Mouse (Mus musculus): ENCODE measurements at regions not wholly inside any gene's neighbourhood (a gene's known extent, or its start where the extent isn't known, plus 50 kb on each side); places are given as distances from the start of the nearest gene placed in this dataset.
"Not testable (repeated sequence)": the region's sequence is repeated elsewhere in the genome, so short reads cannot be mapped to it uniquely, and the experiment has no call there.

DNA sequence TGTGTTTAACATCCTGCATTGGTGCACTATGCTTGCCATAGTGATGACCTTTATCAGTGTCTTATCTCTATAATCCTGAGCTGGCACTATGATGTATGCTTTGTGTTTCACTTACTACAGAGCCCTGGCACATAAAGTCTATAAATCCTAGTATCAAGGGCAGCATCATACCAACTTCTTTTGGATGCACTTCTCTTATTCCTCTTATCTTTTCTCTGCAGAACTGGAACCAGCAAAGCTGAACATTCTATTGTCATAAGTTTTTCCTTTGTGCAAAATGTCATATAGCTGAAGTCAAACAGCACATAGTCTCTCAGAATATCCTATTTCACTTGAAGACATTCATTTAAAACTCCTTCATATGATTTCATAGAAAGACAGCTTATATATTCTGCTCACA is 563.3 kb upstream of the Foxg1 start:
- no peak overlapping the region for H3K27ac ChIP-seq
- H3K27me3 ChIP-seq (ENCODE audit: insufficient read depth, low read length), result no peaks in the 10 kb centered on the region
- H3K4me1 ChIP-seq (ENCODE audit: insufficient read depth, low read length), result no peaks in the 10 kb centered on the region
- ATAC-seq, result no peak
- no peak overlapping the region for H3K4me3 ChIP-seq (ENCODE audit: low read length)
- TF ChIP-seq CTCF (IDR thresholded peaks at IDR 0.05; ENCODE audit: low read depth), result no peak
- no peaks in the 10 kb centered on the region for H3K9me3 ChIP-seq (ENCODE audit: low read length)
- H3K9ac ChIP-seq (replicated peaks; ENCODE audit: low read length), result no peak overlapping the region
- H3K4me2 ChIP-seq (ENCODE audit: low read depth, low read length), result no peak overlapping the region
- no peak for DNase-seq (ENCODE audit: low spot score)
- no peaks in the 10 kb centered on the region for H3K36me3 ChIP-seq (ENCODE audit: insufficient read depth, low read length)

- Histone ChIP-seq H3K27me3 (ENCODE audit: insufficient read depth, low read length) (no peaks in the 10 kb centered on the region), H3K27ac (no peak overlapping the region), H3K4me3 (ENCODE audit: low read length) (no peak overlapping the region), H3K36me3 (ENCODE audit: insufficient read depth, low read length) (no peaks in the 10 kb centered on the region), H3K4me2 (ENCODE audit: low read depth, low read length) (no peak overlapping the region), H3K9ac (replicated peaks; ENCODE audit: low read length) (no peak overlapping the region), H3K9me3 (ENCODE audit: low read length) (no peaks in the 10 kb centered on the region), H3K4me1 (ENCODE audit: insufficient read depth, low read length) (no peaks in the 10 kb centered on the region)
- DNase-seq (ENCODE audit: low spot score) (no peak), ATAC-seq (no peak)
- no peak for TF ChIP-seq CTCF (IDR thresholded peaks at IDR 0.05; ENCODE audit: low read depth)
Observed at GRCm38 (mm10) chr12:48820206-48820605, 562.3 kb upstream of the Foxg1 start.

- H3K36me3 ChIP-seq (ENCODE audit: insufficient read depth, low read length), result no peaks in the 10 kb centered on the region
- ATAC-seq, result no peak
- TF ChIP-seq CTCF (IDR thresholded peaks at IDR 0.05; ENCODE audit: low read depth), result no peak
- H3K27ac ChIP-seq, result no peak overlapping the region
- no peak overlapping the region for H3K4me2 ChIP-seq (ENCODE audit: low read depth, low read length)
- WGBS, result 71% methylated on average over 6 of the region's 6 CpGs
- no peak overlapping the region for H3K4me3 ChIP-seq (ENCODE audit: low read length)
- no peak overlapping the region for H3K9ac ChIP-seq (replicated peaks; ENCODE audit: low read length)
- no peaks in the 10 kb centered on the region for H3K9me3 ChIP-seq (ENCODE audit: low read length)
- no peaks in the 10 kb centered on the region for H3K27me3 ChIP-seq (ENCODE audit: insufficient read depth, low read length)
- no peak for DNase-seq (ENCODE audit: low spot score)
- H3K4me1 ChIP-seq (ENCODE audit: insufficient read depth, low read length), result no peaks in the 10 kb centered on the region
Observed at GRCm38 (mm10) chr12:48826300-48826699, 556.2 kb upstream of the Foxg1 start.

DNA sequence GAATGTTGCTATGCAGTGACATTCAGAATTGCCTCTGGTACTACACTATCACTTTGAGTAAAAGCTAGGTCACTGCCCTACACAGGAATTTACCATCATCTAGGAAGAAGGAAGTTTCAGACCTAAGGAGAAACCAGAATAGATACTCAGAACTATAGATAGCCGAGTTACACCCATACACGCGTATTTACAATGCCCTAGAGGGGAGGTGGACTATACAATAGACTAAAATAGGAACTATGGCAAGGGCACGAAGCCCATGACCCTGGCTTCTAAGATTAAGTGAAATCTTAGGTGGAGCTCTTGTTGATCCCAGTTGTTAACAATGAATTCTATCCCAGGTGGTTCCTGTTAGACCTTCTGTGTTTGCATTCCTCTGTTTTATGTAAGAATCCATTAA is 529.1 kb upstream of the Foxg1 start:
- not testable (repeated sequence) for H3K36me3 ChIP-seq (ENCODE audit: insufficient read depth, low read length); H3K9me3 ChIP-seq (ENCODE audit: low read length); H3K4me2 ChIP-seq (ENCODE audit: low read depth, low read length); ATAC-seq; H3K27ac ChIP-seq; H3K4me3 ChIP-seq (ENCODE audit: low read length); DNase-seq (ENCODE audit: low spot score); H3K27me3 ChIP-seq (ENCODE audit: insufficient read depth, low read length); H3K4me1 ChIP-seq (ENCODE audit: insufficient read depth, low read length); H3K9ac ChIP-seq (replicated peaks; ENCODE audit: low read length)
- 83% methylated on average over 4 of the region's 4 CpGs for WGBS

DNA sequence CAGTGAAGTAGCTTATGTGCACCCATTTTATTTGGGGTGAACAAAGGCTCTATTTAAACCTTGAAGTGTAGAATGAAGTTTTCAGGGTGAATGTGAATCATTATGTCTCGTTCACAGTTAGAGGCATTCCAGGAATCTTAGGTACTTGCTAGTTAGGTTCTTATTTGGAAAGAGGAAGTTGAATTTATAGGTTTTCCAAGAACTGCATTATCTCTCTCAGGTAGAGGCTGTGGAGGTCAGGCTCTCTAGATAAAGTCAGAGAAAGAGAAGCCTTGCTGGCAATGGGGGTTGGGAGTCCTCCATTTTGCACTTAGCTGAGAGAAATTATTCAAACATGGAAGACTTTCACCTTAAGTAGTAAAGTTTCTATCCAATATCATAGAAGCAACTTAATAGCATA is 528.4 kb upstream of the Foxg1 start:
- H3K4me3 ChIP-seq (ENCODE audit: low read length), result no peak overlapping the region
- H3K4me2 ChIP-seq (ENCODE audit: low read depth, low read length), result no peak overlapping the region
- no peaks in the 10 kb centered on the region for H3K9me3 ChIP-seq (ENCODE audit: low read length)
- no peaks in the 10 kb centered on the region for H3K36me3 ChIP-seq (ENCODE audit: insufficient read depth, low read length)
- no peaks in the 10 kb centered on the region for H3K4me1 ChIP-seq (ENCODE audit: insufficient read depth, low read length)
- no peak for ATAC-seq
- no peaks in the 10 kb centered on the region for H3K27me3 ChIP-seq (ENCODE audit: insufficient read depth, low read length)
- H3K27ac ChIP-seq, result no peak overlapping the region
- no peak overlapping the region for H3K9ac ChIP-seq (replicated peaks; ENCODE audit: low read length)
- no peak for DNase-seq (ENCODE audit: low spot score)
- TF ChIP-seq CTCF (IDR thresholded peaks at IDR 0.05; ENCODE audit: low read depth), result no peak
- 76% methylated on average over 1 of the region's 1 CpGs for WGBS

DNA sequence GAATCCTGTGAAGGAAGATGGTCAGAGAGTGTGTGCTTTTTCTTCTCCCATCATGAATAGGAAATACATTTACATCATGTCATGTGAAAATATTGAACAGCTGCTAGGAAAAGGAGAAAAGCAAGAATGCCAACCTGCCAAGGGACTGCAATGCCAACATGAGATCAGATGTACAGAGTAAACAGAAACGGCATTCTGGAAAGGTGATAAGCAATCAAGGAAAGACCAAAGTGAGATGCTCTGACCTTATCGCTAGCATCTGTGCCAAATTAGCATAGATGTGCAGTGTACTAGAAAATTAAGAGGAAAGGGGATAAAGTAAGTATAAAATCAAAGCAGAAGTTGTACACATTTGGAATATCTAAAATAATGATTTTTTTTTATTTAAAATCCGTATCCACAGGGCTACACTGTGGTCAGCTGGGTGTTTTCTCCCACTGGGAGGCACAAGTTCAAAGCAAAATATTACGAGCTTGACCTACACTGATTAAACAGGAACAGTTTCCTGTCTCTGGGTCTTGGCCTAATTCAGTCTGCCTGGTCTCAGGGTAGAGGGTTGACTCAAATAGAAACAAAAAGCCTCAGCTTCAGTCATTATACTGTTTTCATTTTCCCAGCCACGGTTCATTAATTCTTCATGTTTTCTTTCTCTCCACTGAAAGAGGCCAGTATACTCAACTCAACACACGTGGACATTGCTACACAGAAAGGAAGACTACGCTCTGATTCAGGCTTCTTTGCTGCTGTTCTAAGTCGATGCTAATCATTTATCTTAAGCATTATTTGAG is 504.0 kb upstream of the Foxg1 start:
- peak; percentile 34 for DNase-seq (ENCODE audit: low spot score)
- TF ChIP-seq CTCF (IDR thresholded peaks at IDR 0.05; ENCODE audit: low read depth), result no peak
- Histone ChIP-seq H3K4me1 (ENCODE audit: insufficient read depth, low read length) (no peaks in the 10 kb centered on the region), H3K27me3 (ENCODE audit: insufficient read depth, low read length) (no peaks in the 10 kb centered on the region), H3K4me3 (ENCODE audit: low read length) (no peak overlapping the region), H3K36me3 (ENCODE audit: insufficient read depth, low read length) (no peaks in the 10 kb centered on the region), H3K4me2 (ENCODE audit: low read depth, low read length) (no peak overlapping the region), H3K9ac (replicated peaks; ENCODE audit: low read length) (no peak overlapping the region), H3K9me3 (ENCODE audit: low read length) (no peaks in the 10 kb centered on the region), H3K27ac (no peak overlapping the region)
- WGBS, result 28% methylated on average over 8 of the region's 8 CpGs
- ATAC-seq, result peak; percentile 56
